Mouse (Mus musculus): ENCODE results near the gene Tgtp1. TPM values are rescaled to one million over a fixed set of nuclear protein-coding genes. Genes with fewer than 3 reads are reported as not detected.
"Not testable (repeated sequence)": the region's sequence is repeated elsewhere in the genome, so short reads cannot be mapped to it uniquely, and the experiment has no call there.

Tgtp1 gene
- total RNA-seq (2021): under 1 TPM in 1 of 2 experiments, not detected in 1; 0.32 TPM

- DNase-seq (ENCODE audit: extremely low spot score in 1 of 2, low spot score in 1 of 2): not testable (repeated sequence)
Measured at GRCm38 (mm10) chr11:48994018-48994417, at the start of gene Tgtp1. Tgtp1 (minus strand) TSS chr11:48994172.

DNA sequence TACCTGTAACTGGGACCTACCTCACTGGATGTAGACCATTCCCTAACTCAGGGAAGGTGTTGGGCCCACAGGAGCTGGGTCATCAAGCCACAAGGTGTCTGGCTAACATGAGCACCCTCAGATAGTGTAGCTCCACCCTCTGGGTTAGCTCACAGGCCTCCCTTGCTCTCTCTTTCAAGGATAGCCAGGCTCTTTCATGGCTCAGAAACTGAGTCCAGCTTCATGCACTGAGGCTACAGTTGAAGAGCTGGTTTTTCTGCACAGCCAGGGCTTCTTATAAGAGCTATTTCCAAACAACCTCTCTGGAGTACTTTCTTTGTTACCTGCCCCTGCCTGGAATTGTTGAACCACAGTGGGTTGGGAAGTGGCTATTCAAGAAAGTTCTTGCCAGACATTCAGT, 18.1 kb upstream of the Tgtp1 start:
- DNase-seq (ENCODE audit: extremely low spot score in 1 of 2, low spot score in 1 of 2): not testable (repeated sequence)

- not testable (repeated sequence) for DNase-seq (ENCODE audit: extremely low spot score in 1 of 2, low spot score in 1 of 2)
Measured at GRCm38 (mm10) chr11:49006785-49007184, 12.8 kb upstream of the Tgtp1 start.

DNA sequence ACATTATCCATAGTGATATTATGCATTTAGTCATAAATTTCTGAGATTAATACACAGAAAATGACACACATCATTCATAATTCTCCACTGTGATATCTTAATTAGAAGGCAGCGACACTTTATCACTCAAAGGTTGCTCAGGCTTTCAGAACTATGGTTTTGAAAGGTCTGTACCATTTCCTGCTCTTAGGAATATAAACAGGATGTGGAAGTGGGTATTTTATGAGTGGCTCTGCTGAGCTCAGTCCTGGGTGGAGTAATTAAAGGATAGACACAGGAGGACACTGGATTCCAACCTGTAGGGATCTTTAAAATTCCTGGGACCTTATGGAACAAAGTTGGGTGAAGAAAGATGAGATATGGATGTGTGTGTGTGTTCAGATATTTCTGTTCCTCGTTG, 12.3 kb upstream of the Tgtp1 start:
- not testable (repeated sequence) for DNase-seq (ENCODE audit: extremely low spot score in 1 of 2, low spot score in 1 of 2)

DNA sequence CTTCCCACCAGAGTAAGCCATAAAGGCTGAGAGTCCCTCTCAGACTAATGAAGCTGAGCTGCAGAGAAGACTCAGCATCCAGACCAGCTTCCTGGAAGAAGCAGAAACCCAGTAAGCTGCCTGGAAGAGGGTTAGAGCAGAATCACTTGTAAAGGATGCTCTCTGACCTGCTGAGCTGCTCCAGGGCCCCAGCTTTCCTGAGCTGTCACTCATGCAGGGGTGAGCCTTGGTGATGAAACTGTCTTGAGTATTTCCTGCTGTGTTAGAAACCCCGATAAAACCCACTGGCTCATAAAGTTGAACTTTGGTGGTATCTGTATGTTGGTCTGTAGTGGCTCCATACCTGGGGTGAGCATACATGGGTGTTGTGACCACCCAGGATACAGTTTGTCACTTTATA, 6.4 kb upstream of the Tgtp1 start:
- not testable (repeated sequence) for DNase-seq (ENCODE audit: extremely low spot score in 1 of 2, low spot score in 1 of 2)

DNA sequence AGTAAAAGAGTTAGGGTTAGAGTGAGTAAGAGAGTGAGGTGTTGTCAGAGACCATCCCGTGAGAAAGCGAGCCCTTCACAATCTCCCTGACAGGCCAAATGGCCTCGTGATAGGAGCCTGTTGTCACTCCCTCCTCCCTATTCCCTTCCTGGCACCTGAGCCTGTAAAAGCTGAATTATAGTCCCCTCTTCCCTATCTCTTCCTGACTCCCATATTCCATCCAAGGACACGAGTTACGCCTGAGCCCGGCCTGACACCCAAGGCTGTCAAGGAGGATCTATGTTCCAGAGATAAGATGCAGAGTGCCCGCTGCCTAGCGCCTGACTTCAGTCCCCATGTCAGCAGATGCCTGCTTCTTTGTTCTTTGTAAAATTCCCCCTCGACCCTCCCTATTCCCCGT, 676 bp downstream of the Tgtp1 start:
- DNase-seq (ENCODE audit: extremely low spot score in 1 of 2, low spot score in 1 of 2): not testable (repeated sequence)

- DNase-seq (ENCODE audit: extremely low spot score in 1 of 2, low spot score in 1 of 2): not testable (repeated sequence)
Measured at GRCm38 (mm10) chr11:48991740-48992520, 2.0 kb downstream of the Tgtp1 start, which contains the start of gene Gm12185. Gm12185 (minus strand) TSS chr11:48992226.

- not testable (repeated sequence) for DNase-seq (ENCODE audit: extremely low spot score in 1 of 2, low spot score in 1 of 2)
Measured at GRCm38 (mm10) chr11:48989981-48990380, 4.0 kb downstream of the Tgtp1 start.

GRCm38 (mm10) chr11:48988219-48988618, 5.8 kb downstream of the Tgtp1 start:
- not testable (repeated sequence) for DNase-seq (ENCODE audit: extremely low spot score in 1 of 2, low spot score in 1 of 2)

- DNase-seq (ENCODE audit: extremely low spot score in 1 of 2, low spot score in 1 of 2): not testable (repeated sequence)
Measured at GRCm38 (mm10) chr11:48982848-48983247, 11.1 kb downstream of the Tgtp1 start.

DNA sequence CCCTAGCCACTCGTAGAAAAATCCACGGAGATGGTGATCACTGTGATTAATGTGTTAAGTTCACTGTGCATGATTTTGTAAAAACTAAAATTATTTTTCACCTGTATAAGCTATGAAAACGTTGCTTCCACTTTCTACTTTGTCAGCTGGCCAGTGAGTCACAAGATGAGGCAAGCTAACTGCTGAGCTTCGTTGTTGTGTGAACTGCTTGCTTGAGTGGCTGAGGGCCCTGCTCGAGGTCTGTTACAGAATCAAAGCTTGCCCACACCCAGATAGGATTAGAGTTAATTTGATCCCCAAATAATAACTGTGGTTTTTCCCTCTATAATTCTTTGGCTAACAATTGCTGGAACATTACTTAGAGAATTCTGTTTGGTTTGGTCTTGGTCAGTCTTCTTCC, 13.9 kb downstream of the Tgtp1 start:
- not testable (repeated sequence) for DNase-seq (ENCODE audit: extremely low spot score in 1 of 2, low spot score in 1 of 2)

DNA sequence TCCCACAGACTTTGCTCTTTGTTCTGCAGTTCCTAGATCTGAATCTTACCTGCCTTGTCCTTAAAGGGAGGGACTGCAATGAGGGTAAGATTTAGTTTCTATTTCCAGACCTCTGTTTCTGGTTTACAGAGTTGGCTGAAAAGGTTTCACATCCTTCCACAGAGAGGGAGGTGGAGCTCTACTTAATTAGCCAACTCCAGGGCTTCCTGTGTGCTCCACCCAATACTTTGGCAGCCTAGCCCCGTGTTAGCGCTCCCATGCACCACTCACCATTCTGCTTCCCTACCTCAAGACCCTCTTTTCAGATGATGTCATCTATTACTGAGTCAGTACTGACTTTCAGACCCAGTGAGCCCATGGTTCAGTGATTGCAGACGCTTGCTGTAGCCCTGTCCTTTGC, 14.7 kb downstream of the Tgtp1 start, which contains the start of gene 9930111J21Rik1:
Gene 9930111J21Rik1, minus strand, starts transcription at position 148 of the 400 bp plus-strand sequence.
- not testable (repeated sequence) for DNase-seq (ENCODE audit: extremely low spot score in 1 of 2, low spot score in 1 of 2)

- DNase-seq (ENCODE audit: extremely low spot score in 1 of 2, low spot score in 1 of 2): not testable (repeated sequence)
Measured at GRCm38 (mm10) chr11:48978240-48978939, 15.6 kb downstream of the Tgtp1 start, which contains the start of gene Olfr56. Olfr56 (plus strand) TSS chr11:48978889.

- not testable (repeated sequence) for DNase-seq (ENCODE audit: extremely low spot score in 1 of 2, low spot score in 1 of 2)
Measured at GRCm38 (mm10) chr11:48974686-48975085, 19.3 kb downstream of the Tgtp1 start.

- not testable (repeated sequence) for DNase-seq (ENCODE audit: extremely low spot score in 1 of 2, low spot score in 1 of 2)
Measured at GRCm38 (mm10) chr11:48946090-48946489, 47.9 kb downstream of the Tgtp1 start, which contains the start of gene Psme2b. Psme2b (minus strand) TSS chr11:48946190.

DNA sequence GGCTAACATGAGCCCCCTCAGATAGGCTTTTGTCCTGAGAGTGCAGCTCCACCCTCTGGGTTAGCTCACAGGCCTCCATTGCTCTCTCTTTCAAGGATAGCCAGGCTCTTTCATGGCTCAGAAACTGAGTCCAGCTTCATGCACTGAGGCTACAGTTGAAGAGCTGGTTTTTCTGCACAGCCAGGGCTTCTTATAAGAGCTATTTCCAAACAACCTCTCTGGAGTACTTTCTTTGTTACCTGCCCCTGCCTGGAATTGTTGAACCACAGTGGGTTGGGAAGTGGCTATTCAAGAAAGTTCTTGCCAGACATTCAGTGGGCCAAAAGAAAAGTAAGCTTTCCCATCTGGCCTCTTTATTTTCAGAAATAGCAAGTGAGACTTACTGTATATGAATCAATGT, 54.7 kb downstream of the Tgtp1 start:
- not testable (repeated sequence) for DNase-seq (ENCODE audit: extremely low spot score in 1 of 2, low spot score in 1 of 2)

Other genes with a start within 250 kb of the Tgtp1 start
- gene Rack1, start 193.8 kb downstream of the Tgtp1 start, total RNA-seq (2021): 100 to 1,000 TPM; 227 to 260 TPM
- gene Trim41, start 176.8 kb downstream of the Tgtp1 start, total RNA-seq (2021): 10 to 100 TPM; 50.1 to 50.4 TPM
- 1 to 10 TPM; 1.6 to 2.1 TPM for gene Trim7, start 168.0 kb downstream of the Tgtp1 start, total RNA-seq (2021)
- 1 to 10 TPM in 1 of 2 experiments, under 1 TPM in 1; 0.66 to 2.3 TPM for gene Gm12184, start 167.5 kb downstream of the Tgtp1 start, total RNA-seq (2021)
- gene Irgm1, start 122.5 kb downstream of the Tgtp1 start, total RNA-seq (2021): 1 to 10 TPM; 4.4 TPM
- under 1 TPM; 0.12 to 0.21 TPM for gene Gm5431, start 92.0 kb downstream of the Tgtp1 start, total RNA-seq (2021)
- 1 to 10 TPM in 1 of 2 experiments, under 1 TPM in 1; 0.94 to 1.4 TPM for gene Psme2b, start 48.0 kb downstream of the Tgtp1 start, total RNA-seq (2021)
- not detected for gene Olfr56, start 15.3 kb downstream of the Tgtp1 start, total RNA-seq (2021)
- 1 to 10 TPM in 1 of 2 experiments, under 1 TPM in 1; 0.66 to 1.1 TPM for gene 9930111J21Rik1, start 14.8 kb downstream of the Tgtp1 start, total RNA-seq (2021)
- under 1 TPM in 1 of 2 experiments, not detected in 1; 0.09 TPM for gene Gm12185, start 1.9 kb downstream of the Tgtp1 start, total RNA-seq (2021)
- gene 9930111J21Rik2, start 57.1 kb upstream of the Tgtp1 start, total RNA-seq (2021): 1 to 10 TPM in 1 of 2 experiments, under 1 TPM in 1; 0.86 to 1.5 TPM
- under 1 TPM; 0.45 to 0.62 TPM for gene Tgtp2, start 70.0 kb upstream of the Tgtp1 start, total RNA-seq (2021)
- under 1 TPM; 0.33 to 0.44 TPM for gene Ifi47, start 82.4 kb upstream of the Tgtp1 start, total RNA-seq (2021)
- gene Olfr1396, start 120.7 kb upstream of the Tgtp1 start, total RNA-seq (2021): not detected
- not detected for gene Olfr1395, start 148.1 kb upstream of the Tgtp1 start, total RNA-seq (2021)
- gene Olfr1394, start 160.2 kb upstream of the Tgtp1 start, total RNA-seq (2021): not detected
- gene Btnl9, start 193.0 kb upstream of the Tgtp1 start, total RNA-seq (2021): not detected
- gene Zfp62, start 209.1 kb upstream of the Tgtp1 start, total RNA-seq (2021): 10 to 100 TPM; 37.9 to 39.3 TPM

Measured in layer of hippocampus, postnatal 25 days (tissue).